Mouse (Mus musculus): ENCODE measurements around the gene Ccl22. TPM values are rescaled to one million over a fixed set of nuclear protein-coding genes. Genes with fewer than 3 reads are reported as not detected.

Gene Ccl22
- total and polyA plus RNA-seq, 2 experiments from 2014 or later: 0.05 to 0.13 TPM

GRCm38 (mm10) chr8:94733821-94734465 lies 11.4 kb upstream of the Ccl22 start:
- TF ChIP-seq CTCF (IDR thresholded peaks at IDR 0.05; ENCODE audit: low read depth): no peak
- Histone ChIP-seq H3K9me3 (ENCODE audit: low read length) (no peaks in the 10 kb centered on the region), H3K4me3 (ENCODE audit: low read length) (no peak overlapping the region), H3K27ac (no peak overlapping the region), H3K4me2 (ENCODE audit: low read depth, low read length) (no peak overlapping the region), H3K27me3 (ENCODE audit: insufficient read depth, low read length) (no peaks in the 10 kb centered on the region), H3K4me1 (ENCODE audit: insufficient read depth, low read length) (no peaks in the 10 kb centered on the region), H3K36me3 (ENCODE audit: insufficient read depth, low read length) (no peaks in the 10 kb centered on the region), H3K9ac (replicated peaks; ENCODE audit: low read length) (no peak overlapping the region)
- ATAC-seq: no peak
- WGBS: 63% methylated on average over 5 of the region's 5 CpGs
- DNase-seq (ENCODE audit: low spot score): peak; percentile 8

GRCm38 (mm10) chr8:94734735-94735350 lies 10.5 kb upstream of the Ccl22 start:
- Histone ChIP-seq H3K36me3 (ENCODE audit: insufficient read depth, low read length) (no peaks in the 10 kb centered on the region), H3K27me3 (ENCODE audit: insufficient read depth, low read length) (no peaks in the 10 kb centered on the region), H3K4me2 (ENCODE audit: low read depth, low read length) (no peak overlapping the region), H3K9ac (replicated peaks; ENCODE audit: low read length) (no peak overlapping the region), H3K27ac (no peak overlapping the region), H3K4me1 (ENCODE audit: insufficient read depth, low read length) (no peaks in the 10 kb centered on the region), H3K9me3 (ENCODE audit: low read length) (no peaks in the 10 kb centered on the region), H3K4me3 (ENCODE audit: low read length) (no peak overlapping the region)
- ATAC-seq (no peak), DNase-seq (ENCODE audit: low spot score) (no peak)
- WGBS: 69% methylated on average over 7 of the region's 7 CpGs
- TF ChIP-seq CTCF (IDR thresholded peaks at IDR 0.05; ENCODE audit: low read depth): no peak

- ATAC-seq: no peak
- H3K4me2 ChIP-seq (ENCODE audit: low read depth, low read length): no peak overlapping the region
These were observed 9.8 kb upstream of the Ccl22 start for GRCm38 (mm10) chr8:94735426-94736094.

GRCm38 (mm10) chr8:94739829-94740228 lies 5.6 kb upstream of the Ccl22 start:
- TF ChIP-seq CTCF (IDR thresholded peaks at IDR 0.05; ENCODE audit: low read depth): no peak
- WGBS: 69% methylated on average over 6 of the region's 6 CpGs
- no peak for DNase-seq (ENCODE audit: low spot score)
- Histone ChIP-seq H3K4me2 (ENCODE audit: low read depth, low read length) (no peak overlapping the region), H3K4me3 (ENCODE audit: low read length) (no peak overlapping the region), H3K27me3 (ENCODE audit: insufficient read depth, low read length) (no peaks in the 10 kb centered on the region), H3K36me3 (ENCODE audit: insufficient read depth, low read length) (no peaks in the 10 kb centered on the region), H3K27ac (no peak overlapping the region), H3K9me3 (ENCODE audit: low read length) (no peaks in the 10 kb centered on the region), H3K9ac (replicated peaks; ENCODE audit: low read length) (no peak overlapping the region), H3K4me1 (ENCODE audit: insufficient read depth, low read length) (no peaks in the 10 kb centered on the region)
- no peak for ATAC-seq

More at GRCm38 (mm10) chr8:94735426-94736094, 9.8 kb upstream of the Ccl22 start:
- Histone ChIP-seq H3K27ac (no peak overlapping the region), H3K36me3 (ENCODE audit: insufficient read depth, low read length) (no peaks in the 10 kb centered on the region), H3K4me3 (ENCODE audit: low read length) (no peak overlapping the region), H3K9me3 (ENCODE audit: low read length) (no peaks in the 10 kb centered on the region), H3K4me1 (ENCODE audit: insufficient read depth, low read length) (no peaks in the 10 kb centered on the region), H3K27me3 (ENCODE audit: insufficient read depth, low read length) (no peaks in the 10 kb centered on the region), H3K9ac (replicated peaks; ENCODE audit: low read length) (no peak overlapping the region)
- 80% methylated on average over 5 of the region's 5 CpGs for WGBS
- DNase-seq (ENCODE audit: low spot score): no peak
- TF ChIP-seq CTCF (IDR thresholded peaks at IDR 0.05; ENCODE audit: low read depth): no peak

- Histone ChIP-seq H3K9me3 (ENCODE audit: low read length) (no peaks in the 10 kb centered on the region), H3K27ac (no peak overlapping the region), H3K9ac (replicated peaks; ENCODE audit: low read length) (no peak overlapping the region), H3K4me1 (ENCODE audit: insufficient read depth, low read length) (no peaks in the 10 kb centered on the region), H3K36me3 (ENCODE audit: insufficient read depth, low read length) (no peaks in the 10 kb centered on the region), H3K4me2 (ENCODE audit: low read depth, low read length) (no peak overlapping the region), H3K4me3 (ENCODE audit: low read length) (no peak overlapping the region), H3K27me3 (ENCODE audit: insufficient read depth, low read length) (no peaks in the 10 kb centered on the region)
- no peak for DNase-seq (ENCODE audit: low spot score)
- ATAC-seq: no peak
- TF ChIP-seq CTCF (IDR thresholded peaks at IDR 0.05; ENCODE audit: low read depth): no peak
- WGBS: 93% methylated on average over 3 of the region's 3 CpGs
These were observed 4.8 kb upstream of the Ccl22 start for GRCm38 (mm10) chr8:94740591-94740990.

GRCm38 (mm10) chr8:94741726-94742125 lies 3.7 kb upstream of the Ccl22 start:
- Histone ChIP-seq H3K4me1 (ENCODE audit: insufficient read depth, low read length) (no peaks in the 10 kb centered on the region), H3K36me3 (ENCODE audit: insufficient read depth, low read length) (no peaks in the 10 kb centered on the region), H3K27ac (no peak overlapping the region), H3K4me2 (ENCODE audit: low read depth, low read length) (no peak overlapping the region), H3K9ac (replicated peaks; ENCODE audit: low read length) (no peak overlapping the region), H3K9me3 (ENCODE audit: low read length) (no peaks in the 10 kb centered on the region), H3K27me3 (ENCODE audit: insufficient read depth, low read length) (no peaks in the 10 kb centered on the region), H3K4me3 (ENCODE audit: low read length) (no peak overlapping the region)
- no peak for TF ChIP-seq CTCF (IDR thresholded peaks at IDR 0.05; ENCODE audit: low read depth)
- 94% methylated on average over 4 of the region's 4 CpGs for WGBS
- ATAC-seq (no peak), DNase-seq (ENCODE audit: low spot score) (no peak)

GRCm38 (mm10) chr8:94744484-94744883 lies 906 bp upstream of the Ccl22 start:
- H3K4me2 ChIP-seq (ENCODE audit: low read depth, low read length): no peak overlapping the region
- H3K27ac ChIP-seq: no peak overlapping the region
- no peak overlapping the region for H3K9ac ChIP-seq (replicated peaks; ENCODE audit: low read length)
- no peak overlapping the region for H3K4me3 ChIP-seq (ENCODE audit: low read length)
- no peaks in the 10 kb centered on the region for H3K27me3 ChIP-seq (ENCODE audit: insufficient read depth, low read length)
- WGBS: 84% methylated on average over 5 of the region's 5 CpGs
- no peaks in the 10 kb centered on the region for H3K9me3 ChIP-seq (ENCODE audit: low read length)
- no peak for DNase-seq (ENCODE audit: low spot score)
- ATAC-seq: no peak
- no peak for TF ChIP-seq CTCF (IDR thresholded peaks at IDR 0.05; ENCODE audit: low read depth)
- H3K4me1 ChIP-seq (ENCODE audit: insufficient read depth, low read length): no peaks in the 10 kb centered on the region
- no peaks in the 10 kb centered on the region for H3K36me3 ChIP-seq (ENCODE audit: insufficient read depth, low read length)

Data from hindbrain, postnatal 0 days (tissue).